Mouse (Mus musculus): ENCODE measurements around the gene H2-Ke6.

GRCm38 (mm10) chr17:34039562-34040450, 11.9 kb upstream of the H2-Ke6 start:
- no peak for TF ChIP-seq CTCF (IDR thresholded peaks at IDR 0.05; ENCODE audit: low read depth, low read length)
- TF ChIP-seq POLR2A (IDR thresholded peaks at IDR 0.05; ENCODE audit: extremely low read depth, insufficient read depth, low read length) = no peak

Data from liver, adult 2 months (tissue).